Mouse (Mus musculus): ENCODE results near the gene Zfp300. TPM values are rescaled to one million over a fixed set of nuclear protein-coding genes. Genes with fewer than 3 reads are reported as not detected.

Zfp300 gene
- polyA plus RNA-seq, 1 experiment from 2014 or later, result 3.0 TPM

Other genes starting within 250 kb of the Zfp300 start
- 33.9 and 35.8 TPM in 2 replicates for gene Timp1, start 219.4 kb downstream of the Zfp300 start, polyA plus RNA-seq (2014; fragmentation: Nextera tagmentation; extraction: Ambion mirVana)
- gene Syn1, start 168.5 kb downstream of the Zfp300 start, polyA plus RNA-seq (2014; fragmentation: Nextera tagmentation; extraction: Ambion mirVana), result 2.3 and 2.8 TPM in 2 replicates
- gene Cfp, start 158.0 kb downstream of the Zfp300 start, polyA plus RNA-seq (2014; fragmentation: Nextera tagmentation; extraction: Ambion mirVana), result 5.3 TPM in 2 replicates
- gene Elk1, start 138.9 kb downstream of the Zfp300 start, polyA plus RNA-seq (2014; fragmentation: Nextera tagmentation; extraction: Ambion mirVana), result 8.1 and 8.3 TPM in 2 replicates
- 46.1 and 49.8 TPM in 2 replicates for gene Uxt, start 127.5 kb downstream of the Zfp300 start, polyA plus RNA-seq (2014; fragmentation: Nextera tagmentation; extraction: Ambion mirVana)
- 8.5 and 8.7 TPM in 2 replicates for gene Zfp182, start 27.2 kb downstream of the Zfp300 start, polyA plus RNA-seq (2014; fragmentation: Nextera tagmentation; extraction: Ambion mirVana)
- gene Spaca5, start 21.1 kb downstream of the Zfp300 start, polyA plus RNA-seq (2014; fragmentation: Nextera tagmentation; extraction: Ambion mirVana), result not detected in 2 replicates
- gene Ssxa1, start 26.3 kb upstream of the Zfp300 start, polyA plus RNA-seq (2014; fragmentation: Nextera tagmentation; extraction: Ambion mirVana), result not detected in 2 replicates
- not detected in 2 replicates for gene Gm21876, start 86.1 kb upstream of the Zfp300 start, polyA plus RNA-seq (2014; fragmentation: Nextera tagmentation; extraction: Ambion mirVana)

All from stomach, embryonic 14.5 days (tissue).